In the genomic region with DNA sequence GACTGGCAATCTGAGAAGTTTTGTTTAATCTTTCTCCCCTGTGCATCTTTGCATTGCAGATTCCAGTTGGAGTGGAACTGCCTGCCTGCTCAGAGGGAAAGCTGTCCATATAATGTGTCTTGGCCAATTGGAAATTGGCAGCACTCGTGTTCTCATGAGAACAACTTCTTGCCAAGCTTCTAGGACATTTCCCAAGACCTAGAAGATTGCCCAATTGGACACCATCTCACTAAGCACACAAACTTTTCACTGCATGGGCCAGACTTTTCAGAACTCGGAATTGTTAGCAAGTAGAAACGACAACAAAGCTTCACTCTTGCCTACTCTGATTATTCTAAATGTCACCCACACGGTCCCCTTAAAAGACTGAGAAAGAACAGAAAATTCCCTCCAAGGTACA, we compare ENCODE assay signal across 16 mouse cellular contexts.
DNase-seq lines count a peak whose midpoint lies in the region; ATAC-seq and TF ChIP-seq lines count a peak whose summit lies in the region.
"Had no signal": no experiment of that assay in that cellular context is flagged by ENCODE, and none has a peak within 500 bp of the region (broad histone marks: within the 10 kb centered on the region; RNA-seq: fewer than 3 reads in every experiment).

No protein-coding gene starts in this region.

- no peak for ATAC-seq in forebrain, postnatal 0 days
- ATAC-seq in kidney, embryonic 16.5 days (ENCODE audit: low FRiP score, low TSS enrichment) = no peak
- ATAC-seq: intestine, embryonic 16.5 days had no signal

- H3K36me3 ChIP-seq in forebrain, postnatal 0 days (ENCODE audit: insufficient read depth) = no peaks in the 10 kb centered on the region
- H3K36me3 ChIP-seq in forebrain, embryonic 10.5 days (replicated peaks) = no peaks in the 10 kb centered on the region
- H3K36me3 ChIP-seq in kidney, adult 2 months (ENCODE audit: control insufficient read depth, insufficient read depth, low read length) = no peaks in the 10 kb centered on the region
- H3K36me3 ChIP-seq in kidney, embryonic 16.5 days (ENCODE audit: insufficient read depth, low read length) = no peaks in the 10 kb centered on the region
- H3K36me3 ChIP-seq: forebrain, embryonic 12.5 days; hindbrain, embryonic 10.5 days had no signal

- no peak for TF ChIP-seq CTCF in forebrain, postnatal 0 days (IDR thresholded peaks at IDR 0.05; ENCODE audit: low read depth)
- no peak for TF ChIP-seq CTCF in kidney, adult 2 months (conservative IDR thresholded peaks at IDR 0.05; ENCODE audit: insufficient read depth, insufficient read length, low read depth, low read length)

- TF ChIP-seq POLR2A in kidney, adult 2 months (IDR thresholded peaks at IDR 0.05; ENCODE audit: low read depth, low read length) = no peak

- H3K27ac ChIP-seq in forebrain, postnatal 0 days (ENCODE audit: low read depth, low read length) = no peak overlapping the region
- no peak overlapping the region for H3K27ac ChIP-seq in forebrain, embryonic 10.5 days
- H3K27ac ChIP-seq in kidney, adult 2 months (ENCODE audit: insufficient read depth, low read depth, low read length) = peak overlapping the region; percentile 38; the same call in 1 of the 2 replicates
- no peak overlapping the region for H3K27ac ChIP-seq in kidney, embryonic 16.5 days (ENCODE audit: low read length)
- H3K27ac ChIP-seq: forebrain, embryonic 12.5 days; hindbrain, embryonic 10.5 days; liver, embryonic 14.5 days had no signal

- peak; percentile 17 for DNase-seq in forebrain, postnatal 0 days
- no peak for DNase-seq in forebrain, embryonic 10.5 days (ENCODE audit: extremely low spot score, low spot score)
- DNase-seq in kidney, adult 2 months = no peak
- DNase-seq in fat pad, adult 2 months (ENCODE audit: extremely low read depth, low read depth, low spot score) = peak; percentile 4
- peak; percentile 26 for DNase-seq in lung, postnatal 14 days
- DNase-seq in kidney, postnatal 4 days = no peak
- DNase-seq in Muller cell, postnatal 12 days (ENCODE audit: inconsistent ontology term) = no peak
- DNase-seq: cerebellum, adult 9-11 months; kidney, postnatal 25 days; right cerebral cortex, postnatal 14 days; thymus, adult 18-20 months had no signal

- H3K27me3 ChIP-seq in forebrain, postnatal 0 days (ENCODE audit: insufficient read depth, low read length) = no peaks in the 10 kb centered on the region
- H3K27me3 ChIP-seq in forebrain, embryonic 10.5 days (ENCODE audit: poor library complexity, severe bottlenecking) = no peaks in the 10 kb centered on the region
- H3K27me3 ChIP-seq in kidney, adult 2 months (replicated peaks; ENCODE audit: control insufficient read depth, insufficient read depth, low read length) = no peaks in the 10 kb centered on the region
- H3K27me3 ChIP-seq in kidney, embryonic 16.5 days (ENCODE audit: insufficient read depth, low read length) = no peaks in the 10 kb centered on the region
- H3K27me3 ChIP-seq: forebrain, embryonic 12.5 days had no signal

- no peak overlapping the region for H3K4me3 ChIP-seq in forebrain, postnatal 0 days (ENCODE audit: low read depth, low read length)
- H3K4me3 ChIP-seq in forebrain, embryonic 10.5 days = no peak overlapping the region
- no peak overlapping the region for H3K4me3 ChIP-seq in kidney, adult 2 months (ENCODE audit: insufficient read depth, low read depth, low read length)
- no peak overlapping the region for H3K4me3 ChIP-seq in kidney, embryonic 16.5 days (ENCODE audit: low read length)
- H3K4me3 ChIP-seq: forebrain, embryonic 12.5 days; hindbrain, embryonic 10.5 days had no signal

- H3K4me2 ChIP-seq in forebrain, postnatal 0 days (ENCODE audit: low read depth) = no peak overlapping the region
- H3K4me2 ChIP-seq in kidney, embryonic 16.5 days (replicated peaks; ENCODE audit: low read depth, low read length) = no peak overlapping the region
- H3K4me2 ChIP-seq: forebrain, embryonic 12.5 days had no signal

- H3K9me3 ChIP-seq in forebrain, postnatal 0 days (ENCODE audit: low read length) = no peaks in the 10 kb centered on the region
- no peaks in the 10 kb centered on the region for H3K9me3 ChIP-seq in forebrain, embryonic 10.5 days
- H3K9me3 ChIP-seq in kidney, embryonic 16.5 days (ENCODE audit: low read length) = no peaks in the 10 kb centered on the region
- H3K9me3 ChIP-seq: forebrain, embryonic 12.5 days; hindbrain, embryonic 10.5 days had no signal

- H3K9ac ChIP-seq in forebrain, postnatal 0 days = no peak overlapping the region
- H3K9ac ChIP-seq in kidney, embryonic 16.5 days (replicated peaks; ENCODE audit: low read length) = no peak overlapping the region
- H3K9ac ChIP-seq: forebrain, embryonic 12.5 days; liver, embryonic 14.5 days had no signal

- H3K4me1 ChIP-seq in forebrain, postnatal 0 days (ENCODE audit: insufficient read depth) = no peaks in the 10 kb centered on the region
- no peaks in the 10 kb centered on the region for H3K4me1 ChIP-seq in forebrain, embryonic 10.5 days
- no peaks in the 10 kb centered on the region for H3K4me1 ChIP-seq in kidney, adult 2 months (ENCODE audit: control insufficient read depth, insufficient read depth, low read length)
- no peaks in the 10 kb centered on the region for H3K4me1 ChIP-seq in kidney, embryonic 16.5 days (ENCODE audit: insufficient read depth, low read length)
- H3K4me1 ChIP-seq: forebrain, embryonic 12.5 days; hindbrain, embryonic 10.5 days had no signal

- WGBS in forebrain, postnatal 0 days = 35% methylated on average over 4 of the region's 4 CpGs
- WGBS in forebrain, embryonic 10.5 days = 76% methylated on average over 4 of the region's 4 CpGs
- WGBS in kidney, adult 2 months = 80% methylated on average over 4 of the region's 4 CpGs
- WGBS in kidney, embryonic 16.5 days = 82% methylated on average over 4 of the region's 4 CpGs

Comparison
In these comparisons a context has a peak if more than half of its experiments do, and no peak if none do; other contexts are left out.
1. DNase-seq: peak in forebrain, postnatal 0 days (single experiment), fat pad, adult 2 months (single experiment) and lung, postnatal 14 days (single experiment); none in forebrain, embryonic 10.5 days (single experiment), kidney, adult 2 months (single experiment), kidney, postnatal 4 days (0 of 2) and Muller cell, postnatal 12 days (single experiment).